Mouse (Mus musculus) stomach, postnatal 0 days (tissue): ENCODE results near the gene Grtp1.

ENCODE experiments used
- CTCF ChIP-seq: IDR thresholded peaks from 2 replicates; pipeline ENCODE4 v1.5.1; 2016; ENCODE audit warnings: antibody characterized with exemption, low read depth, mild to moderate bottlenecking, moderate library complexity
- EP300 ChIP-seq: optimal IDR thresholded peaks from 2 replicates; pipeline ENCODE3; 2016; ENCODE audit warnings: antibody characterized with exemption

GRCm38 (mm10) chr8:13159377-13159881 is 41.0 kb downstream of the Grtp1 start:
- no peak for TF ChIP-seq EP300
- no peak for TF ChIP-seq CTCF
